Mouse (Mus musculus): ENCODE measurements at regions not wholly inside any gene's neighbourhood (a gene's known extent, or its start where the extent isn't known, plus 50 kb on each side); places are given as distances from the start of the nearest gene placed in this dataset.

DNA sequence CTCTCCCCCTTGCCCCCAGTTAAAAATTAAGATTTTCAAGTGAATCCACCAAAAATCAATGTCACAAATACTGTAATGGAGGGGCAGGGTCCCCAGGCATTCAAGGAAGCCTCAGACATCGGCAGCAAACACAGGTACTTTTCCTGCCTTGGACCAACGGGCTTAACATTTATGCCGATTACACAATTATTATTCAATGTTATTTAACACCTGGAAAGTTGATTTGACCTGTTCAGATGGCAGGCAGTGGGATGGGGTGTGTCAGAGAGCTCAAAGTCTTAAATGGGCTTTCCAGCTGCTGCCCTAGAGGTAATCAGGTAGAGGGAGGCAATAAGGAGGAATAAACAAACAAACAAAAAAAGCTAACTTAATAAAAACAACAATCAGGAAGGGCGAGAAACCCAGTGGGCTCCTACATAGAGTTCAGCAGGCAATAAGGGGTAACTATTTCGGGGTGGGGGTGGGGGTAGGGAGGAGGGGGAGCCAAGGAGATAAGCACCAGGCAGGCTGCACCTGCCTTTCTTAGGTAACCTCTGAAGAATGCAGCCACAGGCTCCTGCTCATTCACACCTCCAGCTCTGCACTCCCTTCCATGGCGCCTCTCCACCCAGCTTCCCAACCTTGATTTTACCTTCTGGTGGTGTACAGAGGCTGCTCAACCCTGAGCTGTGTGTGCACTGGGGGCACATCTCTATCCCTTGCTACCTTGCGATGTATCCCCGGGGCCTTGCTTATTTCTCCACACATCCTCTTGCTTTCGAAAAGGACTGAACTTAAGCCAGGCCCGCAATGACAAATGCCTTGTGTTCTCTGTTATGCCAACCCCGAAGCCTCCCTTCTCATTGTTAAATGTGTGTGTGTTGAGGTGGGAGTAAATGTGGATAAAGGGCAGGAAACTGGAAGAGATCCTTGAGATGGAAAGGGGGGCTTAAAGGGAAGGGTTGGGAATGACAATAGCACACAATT lies 168.9 kb upstream of the Id2 start:
- TF ChIP-seq POLR2A (IDR thresholded peaks at IDR 0.05; ENCODE audit: low read depth, low read length) = no peak
- no peak for TF ChIP-seq TBP (conservative IDR thresholded peaks at IDR 0.05; ENCODE audit: low read depth, low read length)
- no peak for TF ChIP-seq ZKSCAN1 (IDR thresholded peaks at IDR 0.05; ENCODE audit: borderline replicate concordance, low read depth, low read length)
- no peak for TF ChIP-seq CHD1 (IDR thresholded peaks at IDR 0.05; ENCODE audit: low read depth, low read length)
- TF ChIP-seq CTCF (conservative IDR thresholded peaks at IDR 0.05 in 1 of 2, IDR thresholded peaks at IDR 0.05 in 1 of 2; ENCODE audit: low read depth in 2 of 2, low read length in 2 of 2) = no peak
- TF ChIP-seq EP300 (IDR thresholded peaks at IDR 0.05; ENCODE audit: low read length) = no peak
- TF ChIP-seq MAFK (IDR thresholded peaks at IDR 0.05; ENCODE audit: insufficient replicate concordance, low read length) = no peak
